Mouse (Mus musculus) natural killer cell, adult 2 months (primary cell): ENCODE measurements at regions not wholly inside any gene's neighbourhood (a gene's known extent, or its start where the extent isn't known, plus 50 kb on each side); places are given as distances from the start of the nearest gene placed in this dataset.

Experiments
- DNase-seq, 2 experiments: peaks; one replicate each; pipeline ENCODE4 v3.0.0; 2022; ENCODE audit warnings: low spot score in 2 of 2

GRCm38 (mm10) chr7:145105831-145106493, 102.0 kb downstream of the 1810010D01Rik start:
- DNase-seq, result no peak

- DNase-seq, result no peak
Observed at GRCm38 (mm10) chr7:145102692-145103091, 105.2 kb downstream of the 1810010D01Rik start.

- DNase-seq, result no peak
Observed at GRCm38 (mm10) chr7:145102216-145102615, 105.7 kb downstream of the 1810010D01Rik start.

- peak in 1 of 2 experiments; percentile 18 for DNase-seq
Observed at GRCm38 (mm10) chr7:145098335-145098734, 109.6 kb downstream of the 1810010D01Rik start.

- no peak for DNase-seq
Observed at GRCm38 (mm10) chr7:145094134-145094526, 113.8 kb downstream of the 1810010D01Rik start.

- no peak for DNase-seq
Observed at GRCm38 (mm10) chr7:145093417-145094133, 114.3 kb downstream of the 1810010D01Rik start.

- DNase-seq, result no peak
Observed at GRCm38 (mm10) chr7:145092392-145093176, 115.3 kb downstream of the 1810010D01Rik start.

GRCm38 (mm10) chr7:145090849-145091248, 117.1 kb downstream of the 1810010D01Rik start:
- no peak for DNase-seq

GRCm38 (mm10) chr7:145089315-145089721, 118.6 kb downstream of the 1810010D01Rik start:
- no peak for DNase-seq

- no peak for DNase-seq
Observed at GRCm38 (mm10) chr7:145088655-145089054, 119.3 kb downstream of the 1810010D01Rik start.

- no peak for DNase-seq
Observed at GRCm38 (mm10) chr7:145087790-145088189, 120.1 kb downstream of the 1810010D01Rik start.

GRCm38 (mm10) chr7:145082917-145083752, 124.8 kb downstream of the 1810010D01Rik start:
- DNase-seq, result no peak

- DNase-seq, result no peak
Observed at GRCm38 (mm10) chr7:145071996-145072790, 132.5 kb upstream of the Ccnd1 start.

GRCm38 (mm10) chr7:145071533-145071932, 131.8 kb upstream of the Ccnd1 start:
- DNase-seq, result no peak

- no peak for DNase-seq
Observed at GRCm38 (mm10) chr7:145067366-145067765, 127.6 kb upstream of the Ccnd1 start.

- DNase-seq, result no peak
Observed at GRCm38 (mm10) chr7:145056320-145056719, 116.6 kb upstream of the Ccnd1 start.

- no peak for DNase-seq
Observed at GRCm38 (mm10) chr7:145051616-145052015, 111.9 kb upstream of the Ccnd1 start.

GRCm38 (mm10) chr7:145050729-145051128, 111.0 kb upstream of the Ccnd1 start:
- no peak for DNase-seq

- DNase-seq, result no peak
Observed at GRCm38 (mm10) chr7:145048481-145048877, 108.8 kb upstream of the Ccnd1 start.

- DNase-seq, result no peak
Observed at GRCm38 (mm10) chr7:145047771-145048480, 108.2 kb upstream of the Ccnd1 start.
